ENCODE assay signal across 26 mouse cellular contexts in the genomic region with DNA sequence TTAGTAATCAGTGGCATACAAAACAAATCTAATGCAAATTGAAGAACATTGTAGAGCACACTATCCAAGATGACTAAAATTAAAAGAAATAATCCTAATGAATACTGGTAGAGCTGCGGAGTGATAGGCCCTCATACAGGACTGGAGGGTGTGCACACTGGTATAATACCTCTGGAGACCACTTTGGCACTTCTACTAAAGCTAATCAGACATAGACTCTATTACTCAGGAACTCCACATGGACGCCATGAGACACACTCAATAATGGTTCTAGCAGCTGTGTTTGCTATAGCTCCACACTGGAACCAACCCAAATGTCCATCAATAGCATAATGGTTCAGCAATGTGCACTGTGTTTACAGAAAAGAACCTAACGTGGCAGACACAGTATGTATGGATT.
DNase-seq lines count a peak whose midpoint lies in the region; ATAC-seq and TF ChIP-seq lines count a peak whose summit lies in the region.
"Had no signal": no experiment of that assay in that cellular context is flagged by ENCODE, and none has a peak within 500 bp of the region (broad histone marks: within the 10 kb centered on the region; RNA-seq: fewer than 3 reads in every experiment).

No protein-coding gene starts in this region.

- no peak for TF ChIP-seq CTCF in brain, embryonic 14.5 days (IDR thresholded peaks at IDR 0.05; ENCODE audit: borderline replicate concordance, extremely low read depth, insufficient read depth, insufficient read length)

- H3K9ac ChIP-seq in forebrain, embryonic 13.5 days, result no peak overlapping the region
- no peak overlapping the region for H3K9ac ChIP-seq in forebrain, embryonic 15.5 days (replicated peaks)
- H3K9ac ChIP-seq in forebrain, embryonic 12.5 days, result no peak overlapping the region
- H3K9ac ChIP-seq: embryonic facial prominence, embryonic 13.5 days; embryonic facial prominence, embryonic 15.5 days had no signal

- no peak overlapping the region for H3K27ac ChIP-seq in forebrain, embryonic 13.5 days
- H3K27ac ChIP-seq in forebrain, embryonic 10.5 days, result no peak overlapping the region
- no peak overlapping the region for H3K27ac ChIP-seq in forebrain, embryonic 15.5 days (replicated peaks)
- no peak overlapping the region for H3K27ac ChIP-seq in forebrain, embryonic 12.5 days
- H3K27ac ChIP-seq: embryonic facial prominence, embryonic 13.5 days; embryonic facial prominence, embryonic 15.5 days had no signal

- ATAC-seq in forebrain, embryonic 13.5 days, result peak; percentile 53; the same call in 1 of the 2 replicates
- peak; percentile 57; the same call in 1 of the 2 replicates for ATAC-seq in forebrain, embryonic 15.5 days (replicated peaks)
- ATAC-seq in forebrain, embryonic 12.5 days (ENCODE audit: low FRiP score), result no peak
- ATAC-seq: activated CD4-positive, CD25-positive, alpha-beta regulatory T cell, adult 4 months; CD4-positive, CD25-positive, alpha-beta regulatory T cell, adult 4 months; Patski had no signal

- no peak for DNase-seq in forebrain, embryonic 10.5 days (ENCODE audit: extremely low spot score, low spot score)
- DNase-seq in heart, adult 11 months, result peak; percentile 46
- DNase-seq in heart, postnatal 4 days, result no peak
- peak; percentile 69 for DNase-seq in brain, embryonic 14.5 days (ENCODE audit: low read depth)
- DNase-seq: adrenal gland, adult 8-10 months; adrenal gland, postnatal 14 days; adrenal gland, postnatal 36 days; B cell, adult 2 months; cerebellum, adult 11 months; cerebellum, adult 18-20 months; cerebellum, adult 8-10 months; cerebellum, adult 9-11 months; cerebellum, postnatal 14 days; cerebellum, postnatal 36 days; embryo, embryonic 11 days had no signal

- H3K36me3 ChIP-seq in forebrain, embryonic 13.5 days (ENCODE audit: poor library complexity, severe bottlenecking), result no peaks in the 10 kb centered on the region
- no peaks in the 10 kb centered on the region for H3K36me3 ChIP-seq in forebrain, embryonic 10.5 days (replicated peaks)
- no peaks in the 10 kb centered on the region for H3K36me3 ChIP-seq in forebrain, embryonic 15.5 days
- H3K36me3 ChIP-seq in forebrain, embryonic 12.5 days (replicated peaks), result no peaks in the 10 kb centered on the region
- H3K36me3 ChIP-seq: embryonic facial prominence, embryonic 13.5 days; embryonic facial prominence, embryonic 15.5 days; G1E had no signal

- TF ChIP-seq POLR2A in brain, embryonic 14.5 days (IDR thresholded peaks at IDR 0.05; ENCODE audit: borderline replicate concordance, extremely low read depth, insufficient read depth, insufficient read length, poor library complexity, severe bottlenecking), result no peak

- no peaks in the 10 kb centered on the region for H3K9me3 ChIP-seq in forebrain, embryonic 13.5 days (replicated peaks)
- no peaks in the 10 kb centered on the region for H3K9me3 ChIP-seq in forebrain, embryonic 10.5 days
- no peaks in the 10 kb centered on the region for H3K9me3 ChIP-seq in forebrain, embryonic 15.5 days
- no peaks in the 10 kb centered on the region for H3K9me3 ChIP-seq in forebrain, embryonic 12.5 days
- H3K9me3 ChIP-seq: embryonic facial prominence, embryonic 13.5 days; embryonic facial prominence, embryonic 15.5 days; G1E had no signal

- no peaks in the 10 kb centered on the region for H3K27me3 ChIP-seq in forebrain, embryonic 13.5 days
- no peaks in the 10 kb centered on the region for H3K27me3 ChIP-seq in forebrain, embryonic 10.5 days (ENCODE audit: poor library complexity, severe bottlenecking)
- no peaks in the 10 kb centered on the region for H3K27me3 ChIP-seq in forebrain, embryonic 15.5 days
- H3K27me3 ChIP-seq in forebrain, embryonic 12.5 days, result no peaks in the 10 kb centered on the region
- H3K27me3 ChIP-seq: CH12.LX; embryonic facial prominence, embryonic 13.5 days; embryonic facial prominence, embryonic 15.5 days; Patski had no signal

- 57% methylated on average over 3 of the region's 3 CpGs for WGBS in forebrain, embryonic 13.5 days
- WGBS in forebrain, embryonic 10.5 days, result 90% methylated on average over 3 of the region's 3 CpGs
- WGBS in forebrain, embryonic 15.5 days, result 33% methylated on average over 3 of the region's 3 CpGs
- WGBS in forebrain, embryonic 12.5 days, result 82% methylated on average over 3 of the region's 3 CpGs

- no peaks in the 10 kb centered on the region for H3K4me1 ChIP-seq in forebrain, embryonic 13.5 days
- no peaks in the 10 kb centered on the region for H3K4me1 ChIP-seq in forebrain, embryonic 10.5 days
- no peaks in the 10 kb centered on the region for H3K4me1 ChIP-seq in forebrain, embryonic 15.5 days
- H3K4me1 ChIP-seq in forebrain, embryonic 12.5 days, result no peaks in the 10 kb centered on the region
- H3K4me1 ChIP-seq: embryonic facial prominence, embryonic 13.5 days; embryonic facial prominence, embryonic 15.5 days had no signal

- no peak overlapping the region for H3K4me3 ChIP-seq in forebrain, embryonic 13.5 days
- no peak overlapping the region for H3K4me3 ChIP-seq in forebrain, embryonic 10.5 days
- H3K4me3 ChIP-seq in forebrain, embryonic 15.5 days, result no peak overlapping the region
- no peak overlapping the region for H3K4me3 ChIP-seq in forebrain, embryonic 12.5 days (replicated peaks)
- H3K4me3 ChIP-seq: embryonic facial prominence, embryonic 13.5 days; embryonic facial prominence, embryonic 15.5 days; erythroblast, embryonic 14.5 days had no signal

- no peak overlapping the region for H3K4me2 ChIP-seq in forebrain, embryonic 13.5 days
- no peak overlapping the region for H3K4me2 ChIP-seq in forebrain, embryonic 15.5 days (replicated peaks)
- H3K4me2 ChIP-seq in forebrain, embryonic 12.5 days, result no peak overlapping the region
- H3K4me2 ChIP-seq: embryonic facial prominence, embryonic 13.5 days; embryonic facial prominence, embryonic 15.5 days had no signal

Comparison
In these comparisons a context has a peak if more than half of its experiments do, and no peak if none do; other contexts are left out.
1. DNase-seq: peak in heart, adult 11 months (single experiment) and brain, embryonic 14.5 days (single experiment); none in forebrain, embryonic 10.5 days (single experiment) and heart, postnatal 4 days (single experiment).